Mouse (Mus musculus) stomach, embryonic 15.5 days (tissue): ENCODE measurements around the gene Plekhh2. TPM values are rescaled to one million over a fixed set of nuclear protein-coding genes. Genes with fewer than 3 reads are reported as not detected.

ENCODE experiments used
- ATAC-seq: fragments of 200-750 bp; cut with Nextera tagmentation; 2 replicates; pipeline ENCODE4 v1.8.0; 2017; ENCODE audit warnings: low read depth, moderate number of reproducible peaks, moderate TSS enrichment; ENCODE audit not compliant: insufficient read depth, low FRiP score
- H3K27ac ChIP-seq: fragments of 300-500 bp; sonication (generic); 2 replicates; pipeline ENCODE4 v1.5.1; 2015; ENCODE audit warnings: mild to moderate bottlenecking, inconsistent platforms
- H3K27me3 ChIP-seq: fragments of 300-500 bp; sonication (generic); replicated peaks from 2 replicates; pipeline ENCODE4 v1.6.1; 2015; ENCODE audit warnings: inconsistent platforms
- H3K36me3 ChIP-seq: fragments of 300-500 bp; sonication (generic); 2 replicates; pipeline ENCODE4 v1.6.1; 2015; ENCODE audit warnings: inconsistent platforms
- H3K4me1 ChIP-seq: fragments of 300-500 bp; sonication (generic); 2 replicates; pipeline ENCODE4 v1.6.1; 2015; ENCODE audit warnings: inconsistent platforms
- H3K4me2 ChIP-seq: fragments of 300-500 bp; sonication (generic); 2 replicates; pipeline ENCODE4 v1.6.1; 2015; ENCODE audit warnings: mild to moderate bottlenecking, inconsistent platforms
- H3K4me3 ChIP-seq: fragments of 300-500 bp; sonication (generic); replicated peaks from 2 replicates; pipeline ENCODE4 v1.5.1; 2015; ENCODE audit warnings: inconsistent platforms
- H3K9ac ChIP-seq: fragments of 300-500 bp; sonication (generic); 2 replicates; pipeline ENCODE4 v1.6.1; 2015; ENCODE audit warnings: inconsistent platforms
- H3K9me3 ChIP-seq: fragments of 300-500 bp; sonication (generic); 2 replicates; pipeline ENCODE4 v1.6.1; 2016; ENCODE audit warnings: inconsistent platforms
- WGBS: fragments of 180-500 bp; shearing (Covaris S2); methylation state at CpG from one replicate; pipeline ENCODE4 v1.1.7; 2015; 5-methylcytosine and 5-hydroxymethylcytosine counted together
- polyA plus RNA-seq: library from polyadenylated mRNA; unstranded; fragments of >200 nt; fragmentation: Nextera tagmentation; extraction: Ambion mirVana; gene quantifications from 2 replicates; pipeline ENCODE4 v1.2.1, GENCODE M21; 2015

Plekhh2 gene
- polyA plus RNA-seq, 1 experiment from 2014 or later: 7.8 TPM

GRCm38 (mm10) chr17:84519346-84519745, 7.7 kb downstream of the Plekhh2 start:
- Histone ChIP-seq H3K27me3 (no peaks in the 10 kb centered on the region), H3K4me1 (no peaks in the 10 kb centered on the region), H3K4me2 (no peak overlapping the region), H3K9ac (no peak overlapping the region), H3K36me3 (0 out of 2 replicates have a peak, but pooled peaks cover 4% of the 10 kb centered on the region), H3K27ac (no peak overlapping the region), H3K9me3 (no peaks in the 10 kb centered on the region), H3K4me3 (no peak overlapping the region)
- WGBS: 83% methylated on average over 3 of the region's 3 CpGs
- ATAC-seq: no peak

GRCm38 (mm10) chr17:84520057-84520456, 8.4 kb downstream of the Plekhh2 start:
- no peaks in the 10 kb centered on the region for H3K4me1 ChIP-seq
- no peaks in the 10 kb centered on the region for H3K27me3 ChIP-seq
- H3K4me2 ChIP-seq: no peak overlapping the region
- H3K9ac ChIP-seq: no peak overlapping the region
- no peak overlapping the region for H3K4me3 ChIP-seq
- H3K36me3 ChIP-seq: 0 out of 2 replicates have a peak, but pooled peaks cover 4% of the 10 kb centered on the region
- no peak for ATAC-seq
- no peaks in the 10 kb centered on the region for H3K9me3 ChIP-seq
- H3K27ac ChIP-seq: no peak overlapping the region

GRCm38 (mm10) chr17:84529356-84529755, 17.7 kb downstream of the Plekhh2 start:
- Histone ChIP-seq H3K9me3 (no peaks in the 10 kb centered on the region), H3K4me2 (no peak overlapping the region), H3K27me3 (no peaks in the 10 kb centered on the region), H3K9ac (no peak overlapping the region), H3K27ac (peak overlapping the region; percentile 16; the same call in 1 of the 2 replicates), H3K4me1 (no peaks in the 10 kb centered on the region), H3K4me3 (no peak overlapping the region), H3K36me3 (no peaks in the 10 kb centered on the region)
- 65% methylated on average over 4 of the region's 4 CpGs for WGBS
- ATAC-seq: no peak

- Histone ChIP-seq H3K4me1 (no peaks in the 10 kb centered on the region), H3K9ac (no peak overlapping the region), H3K4me2 (no peak overlapping the region), H3K27me3 (no peaks in the 10 kb centered on the region), H3K9me3 (no peaks in the 10 kb centered on the region), H3K4me3 (no peak overlapping the region), H3K27ac (no peak overlapping the region), H3K36me3 (no peaks in the 10 kb centered on the region)
- ATAC-seq: no peak
- 37% methylated on average over 3 of the region's 3 CpGs for WGBS
Observed at GRCm38 (mm10) chr17:84530202-84530796, 18.6 kb downstream of the Plekhh2 start.

GRCm38 (mm10) chr17:84532909-84533499, 21.3 kb downstream of the Plekhh2 start:
- Histone ChIP-seq H3K9me3 (no peaks in the 10 kb centered on the region), H3K36me3 (no peaks in the 10 kb centered on the region), H3K4me2 (no peak overlapping the region), H3K4me1 (no peaks in the 10 kb centered on the region), H3K27me3 (no peaks in the 10 kb centered on the region), H3K27ac (peak overlapping the region; percentile 60), H3K9ac (no peak overlapping the region), H3K4me3 (no peak overlapping the region)
- no peak; the same call in 1 of the 2 replicates for ATAC-seq
- 29% methylated on average over 8 of the region's 8 CpGs for WGBS

- ATAC-seq: no peak
- H3K4me2 ChIP-seq: no peak overlapping the region
- H3K27me3 ChIP-seq: no peaks in the 10 kb centered on the region
- 0 out of 2 replicates have a peak overlapping the region, but pooled peaks have one; percentile 60 for H3K27ac ChIP-seq
- H3K36me3 ChIP-seq: no peaks in the 10 kb centered on the region
- no peak overlapping the region for H3K9ac ChIP-seq
- no peak overlapping the region for H3K4me3 ChIP-seq
- no peaks in the 10 kb centered on the region for H3K9me3 ChIP-seq
- 61% methylated on average over 4 of the region's 4 CpGs for WGBS
- H3K4me1 ChIP-seq: no peaks in the 10 kb centered on the region
Observed at GRCm38 (mm10) chr17:84533841-84534240, 22.1 kb downstream of the Plekhh2 start.

GRCm38 (mm10) chr17:84534632-84535031, 22.9 kb downstream of the Plekhh2 start:
- no peaks in the 10 kb centered on the region for H3K36me3 ChIP-seq

GRCm38 (mm10) chr17:84535226-84535625, 23.5 kb downstream of the Plekhh2 start:
- no peak overlapping the region for H3K9ac ChIP-seq
- no peak overlapping the region for H3K4me3 ChIP-seq
- H3K9me3 ChIP-seq: no peaks in the 10 kb centered on the region
- no peaks in the 10 kb centered on the region for H3K27me3 ChIP-seq
- H3K4me1 ChIP-seq: no peaks in the 10 kb centered on the region
- no peak for ATAC-seq
- H3K27ac ChIP-seq: no peak overlapping the region
- WGBS: 83% methylated on average over 4 of the region's 4 CpGs
- no peak overlapping the region for H3K4me2 ChIP-seq
- H3K36me3 ChIP-seq: no peaks in the 10 kb centered on the region

More at GRCm38 (mm10) chr17:84534632-84535031, 22.9 kb downstream of the Plekhh2 start:
- Histone ChIP-seq H3K9ac (no peak overlapping the region), H3K27me3 (no peaks in the 10 kb centered on the region), H3K4me3 (no peak overlapping the region), H3K9me3 (no peaks in the 10 kb centered on the region), H3K4me2 (no peak overlapping the region), H3K4me1 (no peaks in the 10 kb centered on the region), H3K27ac (no peak overlapping the region)
- ATAC-seq: no peak
- WGBS: 54% methylated on average over 2 of the region's 2 CpGs

- Histone ChIP-seq H3K4me1 (no peaks in the 10 kb centered on the region), H3K9ac (no peak overlapping the region), H3K4me3 (no peak overlapping the region), H3K9me3 (no peaks in the 10 kb centered on the region), H3K27ac (no peak overlapping the region), H3K4me2 (no peak overlapping the region), H3K36me3 (no peaks in the 10 kb centered on the region), H3K27me3 (no peaks in the 10 kb centered on the region)
- no peak for ATAC-seq
- 90% methylated on average over 6 of the region's 6 CpGs for WGBS
Observed at GRCm38 (mm10) chr17:84537301-84537700, 25.6 kb downstream of the Plekhh2 start.

- 82% methylated on average over 3 of the region's 3 CpGs for WGBS
- Histone ChIP-seq H3K4me3 (no peak overlapping the region), H3K27ac (no peak overlapping the region), H3K9ac (no peak overlapping the region), H3K4me2 (no peak overlapping the region), H3K4me1 (no peaks in the 10 kb centered on the region), H3K36me3 (peaks cover under 1% of the 10 kb centered on the region; the same call in 1 of the 2 replicates), H3K27me3 (no peaks in the 10 kb centered on the region), H3K9me3 (no peaks in the 10 kb centered on the region)
- no peak for ATAC-seq
Observed at GRCm38 (mm10) chr17:84537966-84538365, 26.3 kb downstream of the Plekhh2 start.

GRCm38 (mm10) chr17:84540603-84541002, 28.9 kb downstream of the Plekhh2 start:
- Histone ChIP-seq H3K27ac (no peak overlapping the region), H3K9ac (no peak overlapping the region), H3K4me3 (no peak overlapping the region), H3K4me2 (no peak overlapping the region), H3K4me1 (no peaks in the 10 kb centered on the region), H3K36me3 (peaks cover 2% of the 10 kb centered on the region; the same call in 1 of the 2 replicates), H3K27me3 (no peaks in the 10 kb centered on the region), H3K9me3 (no peaks in the 10 kb centered on the region)
- 77% methylated on average over 8 of the region's 8 CpGs for WGBS
- ATAC-seq: no peak

GRCm38 (mm10) chr17:84550902-84551877, 39.5 kb downstream of the Plekhh2 start:
- H3K9me3 ChIP-seq: no peaks in the 10 kb centered on the region
- no peak for ATAC-seq
- no peak overlapping the region for H3K27ac ChIP-seq
- WGBS: 87% methylated on average over 5 of the region's 5 CpGs
- no peaks in the 10 kb centered on the region for H3K36me3 ChIP-seq
- H3K4me3 ChIP-seq: no peak overlapping the region
- no peaks in the 10 kb centered on the region for H3K4me1 ChIP-seq
- no peaks in the 10 kb centered on the region for H3K27me3 ChIP-seq
- H3K4me2 ChIP-seq: no peak overlapping the region
- H3K9ac ChIP-seq: no peak overlapping the region
